Mouse (Mus musculus): ENCODE measurements at regions not wholly inside any gene's neighbourhood (a gene's known extent, or its start where the extent isn't known, plus 50 kb on each side); places are given as distances from the start of the nearest gene placed in this dataset.

DNA sequence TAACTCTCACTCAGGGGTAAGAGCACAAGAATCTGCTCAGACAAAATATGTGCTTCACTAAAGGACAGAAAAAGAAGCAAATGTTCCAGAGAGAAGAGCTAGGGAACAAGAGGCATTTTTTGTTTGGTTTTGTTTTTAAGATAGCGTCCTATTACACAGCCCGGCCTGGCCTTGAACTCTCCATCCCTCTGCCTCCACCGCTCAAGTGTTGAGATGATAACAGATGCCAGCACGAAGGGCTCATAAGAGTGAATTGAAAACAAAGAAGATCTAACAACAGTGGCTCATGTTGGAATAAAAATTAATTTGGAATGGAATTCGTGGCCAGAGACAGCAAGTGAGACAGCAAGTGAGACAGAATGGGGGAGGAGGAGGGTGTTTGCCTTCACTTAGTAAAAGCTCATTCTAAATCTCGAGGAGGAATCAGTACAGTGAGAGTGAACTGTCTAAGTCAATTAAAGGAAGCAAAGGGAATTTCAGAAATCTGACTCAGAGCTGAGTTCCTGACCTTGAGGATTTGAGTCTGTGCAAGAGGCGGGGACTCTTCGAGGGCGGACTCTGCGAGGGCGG is 116.3 kb upstream of the Mrps22 start:
- WGBS: 81% methylated on average over 11 of the region's 11 CpGs
- Histone ChIP-seq H3K4me3 (replicated peaks; ENCODE audit: low read length) (no peak overlapping the region), H3K4me1 (replicated peaks; ENCODE audit: control insufficient read depth, insufficient read depth, low read length) (no peaks in the 10 kb centered on the region), H3K9me3 (ENCODE audit: control insufficient read depth, low read length) (no peaks in the 10 kb centered on the region), H3K27ac (ENCODE audit: low read length) (no peak overlapping the region), H3K36me3 (ENCODE audit: control insufficient read depth, insufficient read depth) (no peaks in the 10 kb centered on the region), H3K4me2 (ENCODE audit: low read length) (no peak overlapping the region), H3K9ac (replicated peaks; ENCODE audit: low read depth, low read length) (no peak overlapping the region), H3K27me3 (replicated peaks; ENCODE audit: control insufficient read depth, insufficient read depth, low read length) (no peaks in the 10 kb centered on the region)
- ATAC-seq: no peak

DNA sequence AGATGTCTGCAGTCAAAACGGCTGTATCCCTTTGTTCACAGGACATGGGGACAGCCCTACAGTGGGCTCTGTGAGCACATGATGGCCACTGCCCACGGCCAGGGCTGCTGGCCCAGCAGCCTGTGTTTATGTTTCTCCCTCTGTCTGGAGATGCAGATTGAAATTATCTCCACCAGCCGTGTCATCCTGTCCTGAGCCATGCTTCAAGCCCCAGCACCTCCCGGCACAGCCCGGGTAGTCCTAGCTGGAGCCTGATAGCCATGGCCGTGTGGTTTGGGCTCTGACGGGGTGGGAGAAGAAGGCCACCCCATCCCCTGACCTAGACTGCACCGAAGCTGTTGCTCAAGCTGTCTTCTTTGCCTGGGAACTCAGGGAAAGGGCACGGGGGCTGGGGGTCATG is 113.2 kb upstream of the Mrps22 start:
- no peaks in the 10 kb centered on the region for H3K4me1 ChIP-seq (replicated peaks; ENCODE audit: control insufficient read depth, insufficient read depth, low read length)
- H3K9ac ChIP-seq (replicated peaks; ENCODE audit: low read depth, low read length): no peak overlapping the region
- ATAC-seq: no peak
- 86% methylated on average over 9 of the region's 9 CpGs for WGBS
- H3K36me3 ChIP-seq (ENCODE audit: control insufficient read depth, insufficient read depth): no peaks in the 10 kb centered on the region
- no peak overlapping the region for H3K27ac ChIP-seq (ENCODE audit: low read length)
- no peaks in the 10 kb centered on the region for H3K9me3 ChIP-seq (ENCODE audit: control insufficient read depth, low read length)
- H3K4me3 ChIP-seq (replicated peaks; ENCODE audit: low read length): no peak overlapping the region
- H3K4me2 ChIP-seq (ENCODE audit: low read length): no peak overlapping the region
- H3K27me3 ChIP-seq (replicated peaks; ENCODE audit: control insufficient read depth, insufficient read depth, low read length): no peaks in the 10 kb centered on the region

DNA sequence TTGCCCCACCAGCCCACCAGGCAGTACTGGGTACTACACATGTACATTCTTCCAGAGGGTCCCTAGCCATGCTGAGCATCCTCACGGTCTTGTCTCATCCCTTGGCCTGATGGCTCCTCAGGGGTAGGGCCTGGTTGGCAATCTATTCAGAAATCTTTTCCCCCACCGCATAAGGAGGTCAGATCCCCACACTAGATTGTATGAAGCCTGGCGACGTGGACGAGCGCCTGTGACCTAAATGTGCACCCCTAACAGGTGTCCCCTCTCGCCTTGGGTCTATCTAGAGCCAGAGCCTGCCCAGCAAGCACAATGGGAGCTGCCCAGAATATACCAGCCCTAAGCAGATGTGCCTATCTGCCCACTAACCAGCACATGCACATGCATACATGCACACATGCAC is 111.4 kb upstream of the Mrps22 start:
- ATAC-seq: no peak
- WGBS: 94% methylated on average over 7 of the region's 7 CpGs
- H3K9me3 ChIP-seq (ENCODE audit: control insufficient read depth, low read length): no peaks in the 10 kb centered on the region
- H3K9ac ChIP-seq (replicated peaks; ENCODE audit: low read depth, low read length): no peak overlapping the region
- H3K4me1 ChIP-seq (replicated peaks; ENCODE audit: control insufficient read depth, insufficient read depth, low read length): no peaks in the 10 kb centered on the region
- no peak overlapping the region for H3K4me2 ChIP-seq (ENCODE audit: low read length)
- H3K27ac ChIP-seq (ENCODE audit: low read length): no peak overlapping the region
- H3K27me3 ChIP-seq (replicated peaks; ENCODE audit: control insufficient read depth, insufficient read depth, low read length): no peaks in the 10 kb centered on the region
- no peaks in the 10 kb centered on the region for H3K36me3 ChIP-seq (ENCODE audit: control insufficient read depth, insufficient read depth)
- H3K4me3 ChIP-seq (replicated peaks; ENCODE audit: low read length): no peak overlapping the region

DNA sequence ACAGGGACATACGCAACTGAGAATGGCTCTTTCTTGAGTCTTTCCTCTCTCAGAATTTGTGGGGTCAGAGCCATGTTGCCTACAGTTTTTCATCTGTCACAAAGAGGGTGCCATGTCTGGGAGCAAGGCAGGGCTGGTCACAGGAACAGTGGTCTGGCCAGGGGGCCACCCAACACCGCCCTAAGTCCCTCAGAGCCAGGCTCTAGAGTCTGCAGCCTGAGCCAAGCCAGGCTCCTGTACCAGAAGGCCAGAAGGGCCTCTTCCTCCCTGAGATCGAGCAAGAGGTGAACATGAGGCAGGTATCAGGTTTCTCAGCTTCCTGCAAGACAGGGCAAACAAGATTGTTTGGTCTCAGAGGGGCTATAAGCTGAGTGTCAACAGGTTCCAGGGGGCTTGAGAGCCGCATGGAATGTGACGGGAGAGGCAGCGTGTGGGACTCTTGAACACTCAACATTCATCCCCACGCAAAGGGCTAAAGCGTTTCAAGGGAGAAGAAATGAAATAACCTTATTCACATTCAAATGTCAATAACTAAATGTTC is 110.6 kb upstream of the Mrps22 start:
- H3K27me3 ChIP-seq (replicated peaks; ENCODE audit: control insufficient read depth, insufficient read depth, low read length): no peaks in the 10 kb centered on the region
- no peaks in the 10 kb centered on the region for H3K4me1 ChIP-seq (replicated peaks; ENCODE audit: control insufficient read depth, insufficient read depth, low read length)
- no peaks in the 10 kb centered on the region for H3K36me3 ChIP-seq (ENCODE audit: control insufficient read depth, insufficient read depth)
- no peak overlapping the region for H3K4me2 ChIP-seq (ENCODE audit: low read length)
- no peak for ATAC-seq
- H3K4me3 ChIP-seq (replicated peaks; ENCODE audit: low read length): no peak overlapping the region
- no peak overlapping the region for H3K9ac ChIP-seq (replicated peaks; ENCODE audit: low read depth, low read length)
- no peaks in the 10 kb centered on the region for H3K9me3 ChIP-seq (ENCODE audit: control insufficient read depth, low read length)
- no peak overlapping the region for H3K27ac ChIP-seq (ENCODE audit: low read length)
- WGBS: 87% methylated on average over 8 of the region's 8 CpGs

DNA sequence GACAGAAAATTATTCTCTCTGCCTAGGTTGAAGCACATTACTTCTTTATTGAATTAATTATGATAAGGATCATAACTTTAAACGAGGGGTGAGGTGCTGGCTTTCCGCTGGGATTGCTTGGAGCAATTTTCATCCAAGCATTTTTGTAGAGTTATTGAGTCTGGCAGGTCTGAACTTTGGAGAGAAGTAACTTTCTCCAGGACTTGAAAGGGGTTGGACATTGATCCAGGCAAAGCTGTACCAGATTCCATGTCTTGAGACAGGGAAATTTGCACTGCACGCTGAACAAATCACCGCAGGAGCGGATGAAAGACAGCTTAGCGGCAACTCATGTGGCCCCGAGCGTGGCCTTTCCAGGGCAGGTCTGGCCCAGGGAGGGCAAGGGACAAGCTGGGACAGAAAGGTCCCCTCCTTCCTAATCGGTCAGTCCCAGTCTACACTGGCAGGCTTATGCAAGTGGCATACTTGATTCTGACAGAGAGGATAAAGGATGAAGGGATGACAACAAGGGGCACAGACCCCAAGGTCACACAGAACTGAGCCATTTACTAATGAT is 108.8 kb upstream of the Mrps22 start:
- Histone ChIP-seq H3K27me3 (replicated peaks; ENCODE audit: control insufficient read depth, insufficient read depth, low read length) (no peaks in the 10 kb centered on the region), H3K4me3 (replicated peaks; ENCODE audit: low read length) (no peak overlapping the region), H3K36me3 (ENCODE audit: control insufficient read depth, insufficient read depth) (no peaks in the 10 kb centered on the region), H3K27ac (ENCODE audit: low read length) (no peak overlapping the region), H3K4me2 (ENCODE audit: low read length) (no peak overlapping the region), H3K9ac (replicated peaks; ENCODE audit: low read depth, low read length) (no peak overlapping the region), H3K4me1 (replicated peaks; ENCODE audit: control insufficient read depth, insufficient read depth, low read length) (no peaks in the 10 kb centered on the region), H3K9me3 (ENCODE audit: control insufficient read depth, low read length) (no peaks in the 10 kb centered on the region)
- ATAC-seq: no peak
- 84% methylated on average over 9 of the region's 9 CpGs for WGBS

DNA sequence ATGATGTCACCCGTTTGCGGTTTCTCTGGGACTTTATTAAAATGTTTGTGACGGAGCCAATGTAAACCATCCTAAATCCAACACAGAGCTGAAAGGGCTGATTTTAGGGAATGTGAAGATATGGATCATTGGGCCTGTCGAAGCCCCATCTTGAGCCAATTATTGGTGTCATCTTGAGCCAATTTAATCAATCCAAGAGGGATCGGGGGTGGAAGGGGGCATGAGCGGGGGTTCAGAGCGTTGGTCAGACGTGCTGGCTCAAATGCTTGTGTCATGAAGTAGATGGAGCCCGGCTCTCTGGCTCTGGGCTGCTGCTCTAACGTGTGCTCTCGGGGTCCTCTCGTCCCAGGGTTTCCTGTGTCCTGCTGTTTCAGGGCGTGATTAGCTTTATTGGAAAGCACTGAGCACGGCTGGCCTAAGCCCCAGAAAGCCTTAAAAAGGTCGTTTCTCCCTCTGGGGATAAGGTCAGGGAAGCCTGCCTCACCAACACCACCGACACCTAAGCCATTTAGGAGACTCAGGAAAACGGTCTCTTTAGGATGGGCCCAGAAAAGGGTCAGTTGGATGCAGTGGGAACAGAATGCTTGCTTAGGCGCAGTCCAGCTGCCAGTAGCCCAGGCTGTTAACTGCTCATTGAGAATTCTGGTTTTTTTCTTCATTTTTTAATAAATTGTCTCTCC is 106.7 kb upstream of the Mrps22 start:
- no peak overlapping the region for H3K9ac ChIP-seq (replicated peaks; ENCODE audit: low read depth, low read length)
- no peak overlapping the region for H3K4me2 ChIP-seq (ENCODE audit: low read length)
- no peaks in the 10 kb centered on the region for H3K9me3 ChIP-seq (ENCODE audit: control insufficient read depth, low read length)
- no peak overlapping the region for H3K4me3 ChIP-seq (replicated peaks; ENCODE audit: low read length)
- H3K4me1 ChIP-seq (replicated peaks; ENCODE audit: control insufficient read depth, insufficient read depth, low read length): no peaks in the 10 kb centered on the region
- H3K27ac ChIP-seq (ENCODE audit: low read length): no peak overlapping the region
- no peak for ATAC-seq
- H3K36me3 ChIP-seq (ENCODE audit: control insufficient read depth, insufficient read depth): no peaks in the 10 kb centered on the region
- H3K27me3 ChIP-seq (replicated peaks; ENCODE audit: control insufficient read depth, insufficient read depth, low read length): no peaks in the 10 kb centered on the region
- 53% methylated on average over 18 of the region's 18 CpGs for WGBS

DNA sequence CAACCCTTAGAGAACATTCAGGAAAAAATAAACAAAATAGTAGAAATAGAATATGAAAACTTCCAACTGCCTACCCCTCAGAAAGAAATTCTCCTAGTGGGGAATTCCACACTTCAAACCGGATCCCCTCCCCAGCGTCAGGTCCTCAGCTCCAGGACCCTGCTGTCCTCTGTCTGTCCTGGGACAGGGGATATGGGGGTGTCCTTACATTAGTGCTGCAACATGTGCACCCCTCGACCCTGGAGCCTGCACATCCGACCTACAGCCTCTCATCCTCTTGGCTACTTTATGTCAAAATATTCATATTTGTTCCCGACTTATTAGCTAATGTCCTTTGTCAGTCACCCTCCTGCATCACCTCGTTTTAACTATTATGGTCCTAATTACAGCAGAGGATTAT is 106.0 kb upstream of the Mrps22 start:
- Histone ChIP-seq H3K9me3 (ENCODE audit: control insufficient read depth, low read length) (no peaks in the 10 kb centered on the region), H3K9ac (replicated peaks; ENCODE audit: low read depth, low read length) (no peak overlapping the region), H3K4me2 (ENCODE audit: low read length) (no peak overlapping the region), H3K4me1 (replicated peaks; ENCODE audit: control insufficient read depth, insufficient read depth, low read length) (no peaks in the 10 kb centered on the region), H3K4me3 (replicated peaks; ENCODE audit: low read length) (no peak overlapping the region), H3K36me3 (ENCODE audit: control insufficient read depth, insufficient read depth) (no peaks in the 10 kb centered on the region), H3K27ac (ENCODE audit: low read length) (no peak overlapping the region), H3K27me3 (replicated peaks; ENCODE audit: control insufficient read depth, insufficient read depth, low read length) (no peaks in the 10 kb centered on the region)
- no peak for ATAC-seq
- WGBS: 58% methylated on average over 6 of the region's 6 CpGs

DNA sequence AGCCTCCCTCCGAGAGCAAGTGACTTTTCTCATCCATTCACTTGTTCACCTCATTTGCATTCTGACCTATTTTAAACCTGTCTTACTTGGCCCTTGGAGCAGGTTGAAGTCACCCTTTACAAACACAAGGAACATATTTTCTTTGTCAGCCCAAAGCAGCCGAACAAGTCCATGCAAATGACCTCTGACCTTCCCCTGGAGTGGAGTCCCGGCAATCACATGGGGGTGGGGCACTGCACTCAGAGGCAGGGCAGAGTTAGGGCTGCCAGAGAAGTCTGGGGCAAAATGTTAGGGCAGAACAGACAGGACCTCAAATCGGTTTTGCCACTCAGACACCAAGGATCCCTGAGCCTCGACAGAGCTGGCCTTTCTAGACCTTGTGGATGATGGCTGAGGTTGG is 102.7 kb upstream of the Mrps22 start:
- Histone ChIP-seq H3K27ac (ENCODE audit: low read length) (no peak overlapping the region), H3K27me3 (replicated peaks; ENCODE audit: control insufficient read depth, insufficient read depth, low read length) (no peaks in the 10 kb centered on the region), H3K4me1 (replicated peaks; ENCODE audit: control insufficient read depth, insufficient read depth, low read length) (no peaks in the 10 kb centered on the region), H3K4me3 (replicated peaks; ENCODE audit: low read length) (no peak overlapping the region), H3K4me2 (ENCODE audit: low read length) (no peak overlapping the region), H3K36me3 (ENCODE audit: control insufficient read depth, insufficient read depth) (no peaks in the 10 kb centered on the region), H3K9ac (replicated peaks; ENCODE audit: low read depth, low read length) (no peak overlapping the region), H3K9me3 (ENCODE audit: control insufficient read depth, low read length) (no peaks in the 10 kb centered on the region)
- no peak for ATAC-seq
- 39% methylated on average over 5 of the region's 5 CpGs for WGBS

DNA sequence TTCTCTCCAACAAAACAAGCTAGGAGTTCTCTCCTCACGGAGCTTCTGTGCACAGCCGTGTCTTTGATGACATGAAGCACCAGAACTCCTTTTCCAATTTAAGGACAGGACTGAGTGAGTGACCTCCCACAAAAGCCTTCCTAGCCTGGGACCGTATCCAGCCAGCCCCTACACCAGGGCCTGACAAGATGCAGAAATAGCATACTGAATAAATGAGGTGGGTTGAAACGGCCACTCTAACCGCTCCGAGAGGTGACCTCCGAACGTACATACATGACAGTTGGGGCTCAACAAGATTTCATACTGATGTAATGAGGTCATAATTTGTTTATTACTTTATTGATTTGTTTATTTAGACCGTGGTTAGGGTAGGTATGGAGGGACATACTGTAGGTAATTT is 101.9 kb upstream of the Mrps22 start:
- H3K4me1 ChIP-seq (replicated peaks; ENCODE audit: control insufficient read depth, insufficient read depth, low read length): no peaks in the 10 kb centered on the region
- H3K27me3 ChIP-seq (replicated peaks; ENCODE audit: control insufficient read depth, insufficient read depth, low read length): no peaks in the 10 kb centered on the region
- no peak overlapping the region for H3K4me2 ChIP-seq (ENCODE audit: low read length)
- no peak for ATAC-seq
- no peaks in the 10 kb centered on the region for H3K9me3 ChIP-seq (ENCODE audit: control insufficient read depth, low read length)
- H3K36me3 ChIP-seq (ENCODE audit: control insufficient read depth, insufficient read depth): no peaks in the 10 kb centered on the region
- no peak overlapping the region for H3K27ac ChIP-seq (ENCODE audit: low read length)
- H3K9ac ChIP-seq (replicated peaks; ENCODE audit: low read depth, low read length): no peak overlapping the region
- WGBS: 80% methylated on average over 9 of the region's 9 CpGs
- no peak overlapping the region for H3K4me3 ChIP-seq (replicated peaks; ENCODE audit: low read length)

Data from forebrain, embryonic 16.5 days (tissue).